Comparison of ENCODE assay signal across 10 mouse cellular contexts in the genomic region with DNA sequence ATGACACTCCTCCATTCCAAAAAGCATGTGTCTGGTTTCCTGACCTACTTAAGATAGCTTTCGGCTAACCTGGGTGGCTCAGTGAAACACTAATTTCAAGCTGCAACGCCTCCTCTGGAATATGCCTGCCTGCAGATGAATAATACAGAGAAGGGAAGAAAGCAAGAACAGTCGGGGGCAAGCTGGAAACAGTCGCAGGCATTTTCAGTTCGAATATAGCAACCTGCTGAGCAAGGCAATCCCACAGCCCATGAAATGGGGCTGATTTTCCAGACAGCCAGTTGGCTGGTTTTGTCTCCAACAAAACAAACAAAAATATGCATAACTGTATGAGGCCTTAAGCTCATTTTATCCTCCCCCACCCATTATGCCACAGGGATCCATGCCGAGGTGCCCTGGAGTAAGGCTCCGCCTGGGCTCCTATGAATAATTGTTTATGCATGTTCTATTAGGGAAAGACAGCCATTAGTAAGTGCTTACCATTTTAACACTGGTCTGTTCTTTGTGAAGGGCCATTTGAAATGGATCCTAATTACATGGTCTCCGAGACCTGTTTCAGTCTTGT.
DNase-seq lines count a peak whose midpoint lies in the region; ATAC-seq and TF ChIP-seq lines count a peak whose summit lies in the region.
"Had no signal": no experiment of that assay in that cellular context is flagged by ENCODE, and none has a peak within 500 bp of the region (broad histone marks: within the 10 kb centered on the region; RNA-seq: fewer than 3 reads in every experiment).

No protein-coding gene starts in this region.

- intact Hi-C loops in gastrocnemius, adult 2 months (cut with DNase I) = no loop called here
- intact Hi-C loops in gastrocnemius, postnatal 36 days (cut with DNase I) = no loop called here

- ATAC-seq in forebrain, embryonic 12.5 days (ENCODE audit: low FRiP score) = peak; percentile 56
- ATAC-seq in hindbrain, embryonic 16.5 days = peak; percentile 32; the same call in 1 of the 2 replicates
- peak; percentile 56; the same call in 1 of the 2 replicates for ATAC-seq in midbrain, embryonic 16.5 days

- H3K4me1 ChIP-seq in forebrain, embryonic 12.5 days = peaks cover 31% of the 10 kb centered on the region
- peaks cover 9% of the 10 kb centered on the region for H3K4me1 ChIP-seq in hindbrain, embryonic 16.5 days (ENCODE audit: control insufficient read depth, insufficient read depth, low read depth, low read length)
- H3K4me1 ChIP-seq in midbrain, embryonic 16.5 days (ENCODE audit: control insufficient read depth, insufficient read depth, low read length) = peaks cover 7% of the 10 kb centered on the region; the same call in 1 of the 2 replicates

- no peaks in the 10 kb centered on the region for H3K36me3 ChIP-seq in forebrain, embryonic 12.5 days (replicated peaks)
- H3K36me3 ChIP-seq in hindbrain, embryonic 16.5 days (ENCODE audit: control insufficient read depth, insufficient read depth, low read length) = no peaks in the 10 kb centered on the region
- H3K36me3 ChIP-seq in midbrain, embryonic 16.5 days (ENCODE audit: control insufficient read depth, insufficient read depth, low read length) = no peaks in the 10 kb centered on the region; the same call in 1 of the 2 replicates

- no peaks in the 10 kb centered on the region for H3K9me3 ChIP-seq in forebrain, embryonic 12.5 days
- H3K9me3 ChIP-seq in hindbrain, embryonic 16.5 days (ENCODE audit: control insufficient read depth, low read length) = no peaks in the 10 kb centered on the region
- H3K9me3 ChIP-seq in midbrain, embryonic 16.5 days (replicated peaks; ENCODE audit: control insufficient read depth, low read length, poor library complexity, severe bottlenecking) = no peaks in the 10 kb centered on the region

- 45% methylated on average over 8 of the region's 8 CpGs for WGBS in forebrain, embryonic 12.5 days
- 42% methylated on average over 8 of the region's 8 CpGs for WGBS in hindbrain, embryonic 16.5 days
- 33% methylated on average over 8 of the region's 8 CpGs for WGBS in midbrain, embryonic 16.5 days

- no peak for DNase-seq in gastrocnemius, adult 2 months
- DNase-seq in gastrocnemius, adult 18-20 months (ENCODE audit: low spot score) = no peak
- no peak for DNase-seq in adrenal gland, adult 2 months
- no peak for DNase-seq in spleen, adult 18-20 months
- DNase-seq in gastrocnemius, postnatal 36 days = no peak

- H3K4me2 ChIP-seq in forebrain, embryonic 12.5 days = no peak overlapping the region
- no peak overlapping the region for H3K4me2 ChIP-seq in hindbrain, embryonic 16.5 days (ENCODE audit: low read length)
- H3K4me2 ChIP-seq in midbrain, embryonic 16.5 days (ENCODE audit: low read length) = no peak overlapping the region

- H3K27me3 ChIP-seq in forebrain, embryonic 12.5 days = peaks cover 57% of the 10 kb centered on the region
- 0 out of 2 replicates have a peak, but pooled peaks cover 2% of the 10 kb centered on the region for H3K27me3 ChIP-seq in hindbrain, embryonic 16.5 days (replicated peaks; ENCODE audit: control insufficient read depth, insufficient read depth, low read length)
- no peaks in the 10 kb centered on the region; the same call in 1 of the 2 replicates for H3K27me3 ChIP-seq in midbrain, embryonic 16.5 days (ENCODE audit: control insufficient read depth, insufficient read depth, low read depth, low read length)

- no peak for TF ChIP-seq CTCF in gastrocnemius, adult 2 months (IDR thresholded peaks at IDR 0.05)

- peak overlapping the region; percentile 11; the same call in 1 of the 2 replicates for H3K4me3 ChIP-seq in gastrocnemius, adult 2 months
- no peak overlapping the region for H3K4me3 ChIP-seq in forebrain, embryonic 12.5 days (replicated peaks)
- H3K4me3 ChIP-seq in hindbrain, embryonic 16.5 days (ENCODE audit: low read length) = no peak overlapping the region
- H3K4me3 ChIP-seq in midbrain, embryonic 16.5 days (ENCODE audit: low read depth, low read length) = no peak overlapping the region
- H3K4me3 ChIP-seq: heart, adult 2 months had no signal

- no peak overlapping the region for H3K9ac ChIP-seq in forebrain, embryonic 12.5 days
- H3K9ac ChIP-seq in hindbrain, embryonic 16.5 days (ENCODE audit: low read depth, low read length) = no peak overlapping the region
- no peak overlapping the region for H3K9ac ChIP-seq in midbrain, embryonic 16.5 days (ENCODE audit: low read depth, low read length)

- no peak overlapping the region for H3K27ac ChIP-seq in gastrocnemius, adult 2 months
- H3K27ac ChIP-seq in forebrain, embryonic 12.5 days = peak overlapping the region; percentile 68
- peak overlapping the region; percentile 68 for H3K27ac ChIP-seq in hindbrain, embryonic 16.5 days (ENCODE audit: low read depth, low read length)
- peak overlapping the region; percentile 62 for H3K27ac ChIP-seq in midbrain, embryonic 16.5 days (ENCODE audit: low read length)
- H3K27ac ChIP-seq: heart, adult 2 months; macrophage had no signal
